Mouse (Mus musculus): Measurements from ENCODE around the gene Polr2a. TPM values are rescaled to one million over a fixed set of nuclear protein-coding genes. Genes with fewer than 3 reads are reported as not detected.
A peak's percentile ranks its signal among the peaks of the same experiment; 100 is the strongest.

Polr2a gene
- 69.5 TPM for polyA plus RNA-seq (2012; fragmentation: generic; extraction: Trizol)

DNA sequence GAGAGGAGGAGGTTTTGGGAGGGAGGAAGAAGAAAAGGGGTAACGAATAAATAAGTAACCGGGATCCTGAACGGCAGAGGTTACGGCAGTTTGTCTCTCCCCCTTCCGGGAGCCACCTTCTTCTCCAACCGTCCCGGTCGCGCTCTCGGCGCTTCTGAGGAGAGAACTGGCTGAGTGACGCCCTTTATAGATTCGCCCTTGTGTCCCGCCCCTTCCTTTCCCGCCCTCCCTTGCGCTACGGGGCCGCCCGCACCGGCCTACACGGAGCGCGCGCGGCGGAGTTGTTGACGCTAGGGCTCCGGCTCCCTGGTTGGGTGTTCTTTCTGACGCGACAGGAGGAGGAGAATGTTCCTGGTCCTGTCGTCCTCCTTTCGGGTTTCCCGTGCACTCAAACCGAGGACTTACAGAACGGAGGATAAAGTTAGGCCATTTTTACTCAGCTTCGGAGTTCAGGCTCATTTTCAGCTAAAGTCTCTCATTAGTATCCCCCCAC is at the start of gene Polr2a:
Polr2a (minus strand) TSS at position 160 of the 493 bp plus-strand sequence.
- Histone ChIP-seq H3K4me2 (ENCODE audit: low read depth) (peak within 1 kb of the TSS; percentile 99), H3K36me3 (ENCODE audit: control insufficient read depth, insufficient read depth) (no peaks in the 10 kb centered on the region), H3ac (ENCODE audit: control insufficient read depth, insufficient read length) (peak within 1 kb of the TSS; percentile 34), H3K4me3 (peak within 1 kb of the TSS; percentile 61), H3K27me3 (ENCODE audit: control insufficient read depth, insufficient read depth, insufficient read length) (no peaks in the 10 kb centered on the region), H3K79me2 (ENCODE audit: control insufficient read depth, insufficient read depth) (peaks cover 45% of the 10 kb centered on the region)
- TF ChIP-seq MYOG (IDR thresholded peaks at IDR 0.05; ENCODE audit: control insufficient read depth in 1 of 3, insufficient read depth in 1 of 3, insufficient read length in 2 of 3, low read depth in 2 of 3): peak in 1 of 3 experiments; percentile 25
- no peak for TF ChIP-seq SRF (IDR thresholded peaks at IDR 0.05; ENCODE audit: control insufficient read depth, insufficient read length, low read depth)
- no peak for TF ChIP-seq TCF12 (IDR thresholded peaks at IDR 0.05; ENCODE audit: insufficient read depth, poor library complexity, severe bottlenecking)
- no peak for TF ChIP-seq CEBPB (IDR thresholded peaks at IDR 0.05; ENCODE audit: insufficient read depth, poor library complexity, severe bottlenecking)
- TF ChIP-seq POLR2A (IDR thresholded peaks at IDR 0.05; ENCODE audit: insufficient read length, low read depth): peak; percentile 98
- TF ChIP-seq TCF3 (IDR thresholded peaks at IDR 0.05; ENCODE audit: insufficient read length, low read depth): peak; percentile 24
- TF ChIP-seq REST (IDR thresholded peaks at IDR 0.05; ENCODE audit: insufficient read depth, insufficient read length): peak; percentile 21
- peak; percentile 100 for TF ChIP-seq POLR2AphosphoS2 (IDR thresholded peaks at IDR 0.05; ENCODE audit: insufficient read length, low read depth)
- TF ChIP-seq MAX (IDR thresholded peaks at IDR 0.05; ENCODE audit: low read depth): peak; percentile 52
- TF ChIP-seq E2F4 (IDR thresholded peaks at IDR 0.05; ENCODE audit: insufficient read depth): peak; percentile 62
- peak in 1 of 3 experiments; percentile 45 for TF ChIP-seq MYOD1 (IDR thresholded peaks at IDR 0.05; ENCODE audit: control insufficient read depth in 1 of 3, insufficient read length in 2 of 3, low read depth in 2 of 3)
- no peak for TF ChIP-seq USF1 (IDR thresholded peaks at IDR 0.05; ENCODE audit: low read depth)

GRCm38 (mm10) chr11:69807641-69808040 is 49.2 kb upstream of the Polr2a start:
- Histone ChIP-seq H3K27me3 (ENCODE audit: control insufficient read depth, insufficient read depth, insufficient read length) (no peaks in the 10 kb centered on the region), H3K36me3 (ENCODE audit: control insufficient read depth, insufficient read depth) (no peaks in the 10 kb centered on the region), H3K4me2 (ENCODE audit: low read depth) (no peak overlapping the region), H3ac (ENCODE audit: control insufficient read depth, insufficient read length) (no peak overlapping the region), H3K4me3 (no peak overlapping the region), H3K79me2 (ENCODE audit: control insufficient read depth, insufficient read depth) (no peaks in the 10 kb centered on the region)
- TF ChIP-seq REST (IDR thresholded peaks at IDR 0.05; ENCODE audit: insufficient read depth, insufficient read length) (no peak), USF1 (IDR thresholded peaks at IDR 0.05; ENCODE audit: low read depth) (no peak), MYOD1 (IDR thresholded peaks at IDR 0.05; ENCODE audit: control insufficient read depth in 1 of 3, insufficient read length in 2 of 3, low read depth in 2 of 3) (no peak), MYOG (IDR thresholded peaks at IDR 0.05; ENCODE audit: control insufficient read depth in 1 of 3, insufficient read depth in 1 of 3, insufficient read length in 2 of 3, low read depth in 2 of 3) (no peak), E2F4 (IDR thresholded peaks at IDR 0.05; ENCODE audit: insufficient read depth) (no peak), TCF3 (IDR thresholded peaks at IDR 0.05; ENCODE audit: insufficient read length, low read depth) (no peak), TCF12 (IDR thresholded peaks at IDR 0.05; ENCODE audit: insufficient read depth, poor library complexity, severe bottlenecking) (no peak), SRF (IDR thresholded peaks at IDR 0.05; ENCODE audit: control insufficient read depth, insufficient read length, low read depth) (no peak), POLR2AphosphoS2 (IDR thresholded peaks at IDR 0.05; ENCODE audit: insufficient read length, low read depth) (no peak), CEBPB (IDR thresholded peaks at IDR 0.05; ENCODE audit: insufficient read depth, poor library complexity, severe bottlenecking) (no peak), POLR2A (IDR thresholded peaks at IDR 0.05; ENCODE audit: insufficient read length, low read depth) (no peak), MAX (IDR thresholded peaks at IDR 0.05; ENCODE audit: low read depth) (no peak)

- H3K4me3 ChIP-seq: no peak overlapping the region
- no peaks in the 10 kb centered on the region for H3K36me3 ChIP-seq (ENCODE audit: control insufficient read depth, insufficient read depth)
- no peak overlapping the region for H3ac ChIP-seq (ENCODE audit: control insufficient read depth, insufficient read length)
- H3K4me2 ChIP-seq (ENCODE audit: low read depth): no peak overlapping the region
- no peak for TF ChIP-seq POLR2A (IDR thresholded peaks at IDR 0.05; ENCODE audit: insufficient read length, low read depth)
- no peak for TF ChIP-seq MYOD1 (IDR thresholded peaks at IDR 0.05; ENCODE audit: control insufficient read depth in 1 of 3, insufficient read length in 2 of 3, low read depth in 2 of 3)
- no peak for TF ChIP-seq SRF (IDR thresholded peaks at IDR 0.05; ENCODE audit: control insufficient read depth, insufficient read length, low read depth)
- TF ChIP-seq USF1 (IDR thresholded peaks at IDR 0.05; ENCODE audit: low read depth): no peak
- TF ChIP-seq MYOG (IDR thresholded peaks at IDR 0.05; ENCODE audit: control insufficient read depth in 1 of 3, insufficient read depth in 1 of 3, insufficient read length in 2 of 3, low read depth in 2 of 3): no peak
- no peak for TF ChIP-seq TCF3 (IDR thresholded peaks at IDR 0.05; ENCODE audit: insufficient read length, low read depth)
- TF ChIP-seq CEBPB (IDR thresholded peaks at IDR 0.05; ENCODE audit: insufficient read depth, poor library complexity, severe bottlenecking): no peak
- TF ChIP-seq TCF12 (IDR thresholded peaks at IDR 0.05; ENCODE audit: insufficient read depth, poor library complexity, severe bottlenecking): no peak
- TF ChIP-seq POLR2AphosphoS2 (IDR thresholded peaks at IDR 0.05; ENCODE audit: insufficient read length, low read depth): no peak
- no peak for TF ChIP-seq E2F4 (IDR thresholded peaks at IDR 0.05; ENCODE audit: insufficient read depth)
- TF ChIP-seq REST (IDR thresholded peaks at IDR 0.05; ENCODE audit: insufficient read depth, insufficient read length): no peak
- no peak for TF ChIP-seq MAX (IDR thresholded peaks at IDR 0.05; ENCODE audit: low read depth)
- H3K79me2 ChIP-seq (ENCODE audit: control insufficient read depth, insufficient read depth): no peaks in the 10 kb centered on the region
- no peaks in the 10 kb centered on the region for H3K27me3 ChIP-seq (ENCODE audit: control insufficient read depth, insufficient read depth, insufficient read length)
These were observed 47.9 kb upstream of the Polr2a start for GRCm38 (mm10) chr11:69806378-69806777.

DNA sequence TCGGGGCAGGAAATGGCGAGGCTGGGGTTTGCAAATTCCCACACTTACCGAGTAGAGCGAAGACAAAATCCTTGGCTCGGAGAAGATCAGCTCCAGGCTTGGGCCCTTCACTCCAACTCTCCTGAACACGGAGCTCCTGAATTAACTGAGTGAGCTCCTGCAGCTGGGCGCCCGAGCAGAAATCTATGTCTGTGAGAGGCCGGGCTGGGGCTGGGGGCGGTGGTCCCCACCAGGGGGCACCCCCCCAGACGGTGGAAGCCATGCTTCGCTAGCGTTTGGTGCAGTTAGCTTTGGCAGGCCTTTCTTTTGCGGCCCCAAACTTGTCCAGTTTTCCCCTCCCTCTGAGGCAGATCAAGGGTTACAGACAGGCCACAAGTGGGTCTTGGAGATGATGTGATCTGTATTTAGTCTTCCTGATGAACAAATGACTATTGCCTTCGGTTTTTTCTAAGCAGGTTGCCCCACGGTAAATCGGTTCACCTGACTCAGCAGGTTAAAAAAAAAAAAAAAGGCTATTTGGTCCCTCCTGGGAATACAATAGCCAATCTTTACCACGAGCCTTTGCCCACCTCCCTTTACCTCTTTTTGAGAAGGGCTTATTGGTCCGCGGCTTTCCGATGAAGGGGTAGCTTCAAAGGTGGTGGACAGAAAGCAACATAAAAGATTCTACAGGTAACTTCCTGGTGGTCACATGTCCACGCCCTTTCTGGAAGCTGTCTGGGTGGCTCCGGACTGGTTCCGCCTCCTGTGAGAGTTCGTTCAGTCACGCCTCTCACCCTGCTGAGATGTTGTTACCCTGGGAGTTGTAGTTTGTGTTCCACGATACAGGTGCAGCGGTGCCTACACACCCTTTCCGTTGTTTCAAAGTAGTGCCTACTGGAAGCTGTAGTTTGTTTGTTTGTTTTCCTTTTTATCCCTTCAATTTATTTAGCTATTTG is 46.8 kb upstream of the Polr2a start, which contains the start of gene Tmem102:
Tmem102 (minus strand) TSS at position 653 of the 938 bp plus-strand sequence.
- H3ac ChIP-seq (ENCODE audit: control insufficient read depth, insufficient read length): no peak within 1 kb of the TSS
- H3K79me2 ChIP-seq (ENCODE audit: control insufficient read depth, insufficient read depth): no peaks in the 10 kb centered on the region
- no peak within 1 kb of the TSS for H3K4me2 ChIP-seq (ENCODE audit: low read depth)
- no peaks in the 10 kb centered on the region for H3K36me3 ChIP-seq (ENCODE audit: control insufficient read depth, insufficient read depth)
- no peak within 1 kb of the TSS for H3K4me3 ChIP-seq
- no peak for TF ChIP-seq MYOG (IDR thresholded peaks at IDR 0.05; ENCODE audit: control insufficient read depth in 1 of 3, insufficient read depth in 1 of 3, insufficient read length in 2 of 3, low read depth in 2 of 3)
- no peak for TF ChIP-seq REST (IDR thresholded peaks at IDR 0.05; ENCODE audit: insufficient read depth, insufficient read length)
- no peak for TF ChIP-seq POLR2AphosphoS2 (IDR thresholded peaks at IDR 0.05; ENCODE audit: insufficient read length, low read depth)
- no peaks in the 10 kb centered on the region for H3K27me3 ChIP-seq (ENCODE audit: control insufficient read depth, insufficient read depth, insufficient read length)
